In genomic region chr7:115734137-115734536, GRCm38 (mm10) we compare ENCODE assay signal across 16 mouse cellular contexts.
DNase-seq lines count a peak whose midpoint lies in the region; ATAC-seq and TF ChIP-seq lines count a peak whose summit lies in the region.
"Had no signal": no experiment of that assay in that cellular context is flagged by ENCODE, and none has a peak within 500 bp of the region (broad histone marks: within the 10 kb centered on the region; RNA-seq: fewer than 3 reads in every experiment).

No protein-coding gene starts in this region.

- WGBS in embryonic facial prominence, embryonic 15.5 days, result 21% methylated on average over 7 of the region's 7 CpGs

- H3K4me2 ChIP-seq in embryonic facial prominence, embryonic 15.5 days (replicated peaks), result no peak overlapping the region
- H3K4me2 ChIP-seq: embryonic facial prominence, embryonic 13.5 days; hindbrain, embryonic 14.5 days; liver, embryonic 13.5 days; midbrain, embryonic 13.5 days; neural tube, embryonic 15.5 days had no signal

- no peak overlapping the region for H3K9ac ChIP-seq in embryonic facial prominence, embryonic 15.5 days
- H3K9ac ChIP-seq: embryonic facial prominence, embryonic 13.5 days; hindbrain, embryonic 14.5 days; liver, embryonic 13.5 days; midbrain, embryonic 13.5 days; neural tube, embryonic 15.5 days had no signal

- no peak for TF ChIP-seq CTCF in C2C12 (IDR thresholded peaks at IDR 0.05; ENCODE audit: control insufficient read depth, insufficient read depth, insufficient read length)

- no peak overlapping the region for H3K27ac ChIP-seq in embryonic facial prominence, embryonic 15.5 days (replicated peaks)
- H3K27ac ChIP-seq: embryonic facial prominence, embryonic 13.5 days; heart, embryonic 10.5 days; hindbrain, embryonic 14.5 days; liver, embryonic 13.5 days; midbrain, embryonic 13.5 days; neural tube, embryonic 15.5 days had no signal

- no peak overlapping the region for H3K4me3 ChIP-seq in C2C12 (ENCODE audit: insufficient read depth, poor library complexity, severe bottlenecking)
- no peak overlapping the region for H3K4me3 ChIP-seq in embryonic facial prominence, embryonic 15.5 days (replicated peaks)
- H3K4me3 ChIP-seq: embryonic facial prominence, embryonic 13.5 days; heart, embryonic 10.5 days; liver, embryonic 13.5 days; midbrain, embryonic 13.5 days; neural tube, embryonic 15.5 days had no signal

- no peaks in the 10 kb centered on the region for H3K79me2 ChIP-seq in C2C12 (ENCODE audit: control insufficient read depth, insufficient read depth)

- H3K36me3 ChIP-seq in C2C12 (ENCODE audit: control insufficient read depth, insufficient read depth), result no peaks in the 10 kb centered on the region
- no peaks in the 10 kb centered on the region for H3K36me3 ChIP-seq in embryonic facial prominence, embryonic 15.5 days
- H3K36me3 ChIP-seq: embryonic facial prominence, embryonic 13.5 days; heart, embryonic 10.5 days; liver, embryonic 13.5 days; midbrain, embryonic 13.5 days; neural tube, embryonic 15.5 days had no signal

- H3K79me3 ChIP-seq in C2C12 (ENCODE audit: low read depth), result no peaks in the 10 kb centered on the region

- no peaks in the 10 kb centered on the region for H3K27me3 ChIP-seq in C2C12 (ENCODE audit: control insufficient read depth, insufficient read depth, insufficient read length)
- 0 out of 2 replicates have a peak, but pooled peaks cover 4% of the 10 kb centered on the region for H3K27me3 ChIP-seq in embryonic facial prominence, embryonic 15.5 days
- H3K27me3 ChIP-seq: CH12.LX; liver, embryonic 13.5 days; midbrain, embryonic 13.5 days; neural tube, embryonic 15.5 days had no signal

- peak; percentile 18 for DNase-seq in gastrocnemius, postnatal 10 days
- no peak for DNase-seq in gastrocnemius, adult 8-10 months (ENCODE audit: low spot score in 2 of 2)
- DNase-seq in naive thymus-derived CD4-positive, alpha-beta T cell, adult 2 months (ENCODE audit: low read depth), result peak; percentile 39
- DNase-seq in adrenal gland, postnatal 10 days, result no peak
- no peak for DNase-seq in heart, adult 18-20 months
- DNase-seq: liver, embryonic 13.5 days; right cerebral cortex, postnatal 14 days had no signal

- no peaks in the 10 kb centered on the region for H3K9me3 ChIP-seq in embryonic facial prominence, embryonic 15.5 days (replicated peaks)
- H3K9me3 ChIP-seq: embryonic facial prominence, embryonic 13.5 days; heart, embryonic 10.5 days; liver, embryonic 13.5 days; midbrain, embryonic 13.5 days; neural tube, embryonic 15.5 days had no signal

- H3ac ChIP-seq in C2C12 (ENCODE audit: control insufficient read depth, insufficient read length, low read depth), result no peak overlapping the region

- H3K4me1 ChIP-seq in embryonic facial prominence, embryonic 15.5 days, result no peaks in the 10 kb centered on the region
- H3K4me1 ChIP-seq: heart, embryonic 10.5 days; liver, embryonic 13.5 days; midbrain, embryonic 13.5 days; neural tube, embryonic 15.5 days had no signal

- peak; percentile 47; the same call in 1 of the 2 replicates for ATAC-seq in embryonic facial prominence, embryonic 15.5 days (ENCODE audit: insufficient number of reproducible peaks, low FRiP score, low TSS enrichment, low read depth)
- no peak for ATAC-seq in cerebellum, adult (ENCODE audit: insufficient number of reproducible peaks, low FRiP score, low TSS enrichment)
- ATAC-seq: midbrain, embryonic 13.5 days had no signal

TF ChIP-seq in C2C12, 6 proteins besides CTCF, POLR2A, EP300 and RAD21:
- TF ChIP-seq FOSL1 (IDR thresholded peaks at IDR 0.05; ENCODE audit: insufficient read depth, low read length, poor library complexity, severe bottlenecking) (no peak), MYOD1 (IDR thresholded peaks at IDR 0.05; ENCODE audit: control insufficient read depth, insufficient read length, low read depth) (peak; percentile 46)

Comparison
In these comparisons a context has a peak if more than half of its experiments do, and no peak if none do; other contexts are left out.
1. DNase-seq: peak in gastrocnemius, postnatal 10 days (single experiment) and naive thymus-derived CD4-positive, alpha-beta T cell, adult 2 months (single experiment); none in gastrocnemius, adult 8-10 months (0 of 2), adrenal gland, postnatal 10 days (single experiment) and heart, adult 18-20 months (0 of 2).